Mouse (Mus musculus): Measurements from ENCODE around the gene Mast4. TPM values are rescaled to one million over a fixed set of nuclear protein-coding genes. Genes with fewer than 3 reads are reported as not detected.

Gene Mast4
- polyA plus RNA-seq, 1 experiment from 2014 or later: 2.8 TPM

DNA sequence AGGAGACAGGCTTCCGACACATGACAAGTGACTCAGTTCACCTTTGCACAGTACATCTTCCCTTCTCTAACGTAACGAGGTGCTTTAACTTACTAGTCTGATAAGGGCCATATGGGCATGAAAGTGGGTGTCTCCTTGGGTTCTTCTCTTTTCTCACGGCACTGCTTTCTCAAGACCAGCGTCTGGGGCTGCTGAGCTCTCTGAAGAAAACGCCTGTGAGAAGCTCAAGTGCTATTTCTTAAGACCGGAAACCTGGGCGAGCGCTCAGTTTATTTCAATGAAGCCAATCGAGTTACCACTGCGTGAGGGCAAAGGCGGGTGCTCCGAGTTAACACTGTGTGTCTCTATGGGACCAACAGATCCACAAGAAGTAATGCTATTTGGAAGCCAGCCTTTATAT is 8.1 kb downstream of the Mast4 start:
- Histone ChIP-seq H3K4me3 (ENCODE audit: low read depth, low read length) (no peak overlapping the region), H3K9ac (replicated peaks) (no peak overlapping the region), H3K27me3 (ENCODE audit: insufficient read depth, low read length) (peaks cover 2% of the 10 kb centered on the region; the same call in 1 of the 2 replicates), H3K4me2 (ENCODE audit: low read depth, low read length) (no peak overlapping the region), H3K27ac (ENCODE audit: low read depth) (no peak overlapping the region), H3K9me3 (ENCODE audit: low read length) (no peaks in the 10 kb centered on the region), H3K4me1 (ENCODE audit: insufficient read depth) (no peaks in the 10 kb centered on the region), H3K36me3 (replicated peaks; ENCODE audit: insufficient read depth, low read length) (no peaks in the 10 kb centered on the region)
- DNase-seq (no peak), ATAC-seq (no peak)
- no peak for TF ChIP-seq CTCF (IDR thresholded peaks at IDR 0.05; ENCODE audit: low read depth)
- WGBS (ENCODE audit: insufficient replicate concordance): 74% methylated on average over 13 of the region's 13 CpGs

DNA sequence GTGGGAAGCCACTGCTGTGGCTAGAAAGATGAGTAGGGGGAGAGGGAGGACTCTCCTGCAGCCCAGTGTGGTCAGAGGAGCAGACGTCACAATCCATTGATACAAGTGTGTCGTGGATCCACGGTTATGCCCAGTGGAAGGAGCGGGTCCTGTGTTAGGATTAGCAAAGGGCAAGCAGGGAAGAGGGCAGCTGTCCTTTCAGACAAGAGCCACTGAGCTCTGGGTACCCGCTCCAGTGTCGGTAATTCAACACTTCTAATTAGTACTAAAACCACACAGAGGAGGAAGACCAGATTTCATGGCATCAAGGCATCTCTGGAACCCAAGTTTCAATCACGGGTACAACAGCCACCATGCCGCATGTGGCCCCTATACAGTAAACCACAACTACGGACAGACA is 14.4 kb downstream of the Mast4 start:
- Histone ChIP-seq H3K9ac (replicated peaks) (no peak overlapping the region), H3K4me2 (ENCODE audit: low read depth, low read length) (no peak overlapping the region), H3K27me3 (ENCODE audit: insufficient read depth, low read length) (no peaks in the 10 kb centered on the region), H3K27ac (ENCODE audit: low read depth) (no peak overlapping the region), H3K36me3 (replicated peaks; ENCODE audit: insufficient read depth, low read length) (no peaks in the 10 kb centered on the region), H3K9me3 (ENCODE audit: low read length) (no peaks in the 10 kb centered on the region), H3K4me3 (ENCODE audit: low read depth, low read length) (no peak overlapping the region), H3K4me1 (ENCODE audit: insufficient read depth) (no peaks in the 10 kb centered on the region)
- DNase-seq (no peak), ATAC-seq (no peak)
- 74% methylated on average over 9 of the region's 9 CpGs for WGBS (ENCODE audit: insufficient replicate concordance)
- TF ChIP-seq CTCF (IDR thresholded peaks at IDR 0.05; ENCODE audit: low read depth) (no peak), EP300 (IDR thresholded peaks at IDR 0.05; ENCODE audit: low read depth) (no peak)

DNA sequence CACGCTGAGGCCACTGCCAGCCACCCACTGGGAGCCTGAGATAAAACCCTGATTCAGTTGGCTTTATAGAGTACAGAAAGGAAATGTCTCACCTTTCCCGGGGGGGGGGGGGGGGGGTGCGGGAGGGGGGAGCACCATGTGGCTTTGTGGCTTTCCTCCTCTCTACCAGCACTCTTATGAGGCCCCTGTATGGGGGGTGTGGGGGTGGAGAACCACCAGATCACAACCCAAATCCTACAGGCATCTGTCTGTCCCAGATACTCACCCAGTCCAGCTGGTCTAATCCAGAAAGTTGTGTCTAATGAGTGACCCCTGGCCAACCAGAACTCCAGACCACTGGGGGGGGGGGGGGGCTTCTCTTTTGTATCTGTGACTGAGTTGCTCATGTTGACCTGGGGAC is 15.0 kb downstream of the Mast4 start:
- Histone ChIP-seq H3K4me2 (ENCODE audit: low read depth, low read length) (no peak overlapping the region), H3K36me3 (replicated peaks; ENCODE audit: insufficient read depth, low read length) (no peaks in the 10 kb centered on the region), H3K4me3 (ENCODE audit: low read depth, low read length) (no peak overlapping the region), H3K9me3 (ENCODE audit: low read length) (no peaks in the 10 kb centered on the region), H3K27ac (ENCODE audit: low read depth) (no peak overlapping the region), H3K4me1 (ENCODE audit: insufficient read depth) (no peaks in the 10 kb centered on the region), H3K9ac (replicated peaks) (no peak overlapping the region), H3K27me3 (ENCODE audit: insufficient read depth, low read length) (no peaks in the 10 kb centered on the region)
- TF ChIP-seq CTCF (IDR thresholded peaks at IDR 0.05; ENCODE audit: low read depth): no peak
- TF ChIP-seq EP300 (IDR thresholded peaks at IDR 0.05; ENCODE audit: low read depth): no peak
- 0% methylated on average over 2 of the region's 3 CpGs for WGBS (ENCODE audit: insufficient replicate concordance)
- DNase-seq (no peak), ATAC-seq (no peak)

- 63% methylated on average over 3 of the region's 3 CpGs for WGBS (ENCODE audit: insufficient replicate concordance)
- no peak overlapping the region for H3K4me3 ChIP-seq (ENCODE audit: low read depth, low read length)
- H3K4me1 ChIP-seq (ENCODE audit: insufficient read depth): no peaks in the 10 kb centered on the region
Observed at GRCm38 (mm10) chr13:103316777-103317367, 17.4 kb downstream of the Mast4 start.

DNA sequence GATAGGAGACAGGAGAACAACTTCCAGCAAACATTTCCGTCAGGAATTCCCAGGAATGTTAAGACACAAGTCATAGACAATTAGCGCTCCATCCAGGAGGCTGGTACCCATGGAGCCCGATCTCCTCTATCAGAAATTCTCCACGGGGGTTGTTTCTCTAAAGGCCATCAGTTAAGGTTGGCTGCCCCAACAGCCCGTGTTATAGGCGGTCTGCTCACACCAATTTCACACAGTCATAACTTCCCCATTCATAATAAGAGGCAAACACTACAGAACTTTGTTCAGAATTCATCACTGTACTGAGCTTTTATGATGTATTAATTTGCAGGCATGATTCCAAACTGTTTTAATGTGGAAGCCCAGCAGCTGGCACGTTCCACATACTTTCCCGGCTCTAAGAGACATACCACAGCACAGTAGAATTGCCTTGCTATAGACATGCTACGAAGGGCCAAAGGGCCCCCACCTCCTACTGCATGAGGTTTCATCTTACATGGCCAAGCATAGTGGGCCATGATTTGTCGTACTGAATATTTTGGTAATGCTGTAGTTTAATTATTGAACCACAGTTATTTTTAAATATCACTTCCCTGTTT is 19.1 kb downstream of the Mast4 start:
- no peaks in the 10 kb centered on the region for H3K36me3 ChIP-seq (replicated peaks; ENCODE audit: insufficient read depth, low read length)
- H3K27me3 ChIP-seq (ENCODE audit: insufficient read depth, low read length): no peaks in the 10 kb centered on the region
- ATAC-seq: no peak
- no peak overlapping the region for H3K4me3 ChIP-seq (ENCODE audit: low read depth, low read length)
- no peak for DNase-seq
- H3K27ac ChIP-seq (ENCODE audit: low read depth): no peak overlapping the region
- H3K9ac ChIP-seq (replicated peaks): no peak overlapping the region
- no peaks in the 10 kb centered on the region for H3K4me1 ChIP-seq (ENCODE audit: insufficient read depth)
- WGBS (ENCODE audit: insufficient replicate concordance): 59% methylated on average over 10 of the region's 10 CpGs
- TF ChIP-seq EP300 (IDR thresholded peaks at IDR 0.05; ENCODE audit: low read depth) (no peak), CTCF (IDR thresholded peaks at IDR 0.05; ENCODE audit: low read depth) (no peak)
- H3K9me3 ChIP-seq (ENCODE audit: low read length): no peaks in the 10 kb centered on the region
- no peak overlapping the region for H3K4me2 ChIP-seq (ENCODE audit: low read depth, low read length)

More at GRCm38 (mm10) chr13:103316777-103317367, 17.4 kb downstream of the Mast4 start:
- no peak overlapping the region for H3K27ac ChIP-seq (ENCODE audit: low read depth)
- H3K27me3 ChIP-seq (ENCODE audit: insufficient read depth, low read length): no peaks in the 10 kb centered on the region
- no peaks in the 10 kb centered on the region for H3K36me3 ChIP-seq (replicated peaks; ENCODE audit: insufficient read depth, low read length)
- DNase-seq: no peak
- no peak for TF ChIP-seq CTCF (IDR thresholded peaks at IDR 0.05; ENCODE audit: low read depth)
- no peak for TF ChIP-seq EP300 (IDR thresholded peaks at IDR 0.05; ENCODE audit: low read depth)
- H3K4me2 ChIP-seq (ENCODE audit: low read depth, low read length): no peak overlapping the region
- ATAC-seq: no peak
- no peak overlapping the region for H3K9ac ChIP-seq (replicated peaks)
- H3K9me3 ChIP-seq (ENCODE audit: low read length): no peaks in the 10 kb centered on the region

DNA sequence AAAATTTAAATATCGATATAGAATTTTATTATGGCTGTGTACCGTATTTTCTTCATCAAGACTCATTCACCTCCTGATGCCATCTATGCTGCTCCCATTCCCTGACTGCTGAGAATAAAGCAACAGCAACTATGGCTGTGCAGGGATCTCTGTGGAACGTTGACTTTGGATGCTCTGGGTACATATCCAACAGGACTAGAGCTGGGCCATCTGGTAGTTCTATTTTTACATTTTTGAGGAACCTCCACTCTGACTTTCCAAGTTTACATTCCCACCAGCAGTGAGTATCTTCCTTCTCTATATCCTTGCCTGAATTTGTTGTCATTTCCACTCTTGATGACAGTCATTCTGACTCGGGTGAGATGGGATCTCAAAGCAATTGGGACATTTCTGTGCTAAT is 26.0 kb downstream of the Mast4 start:
- no peak for ATAC-seq
- H3K27me3 ChIP-seq (ENCODE audit: insufficient read depth, low read length): no peaks in the 10 kb centered on the region

More for the DNA sequence above, 26.0 kb downstream of the Mast4 start:
- Histone ChIP-seq H3K9ac (replicated peaks) (no peak overlapping the region), H3K9me3 (ENCODE audit: low read length) (no peaks in the 10 kb centered on the region), H3K36me3 (replicated peaks; ENCODE audit: insufficient read depth, low read length) (no peaks in the 10 kb centered on the region), H3K27ac (ENCODE audit: low read depth) (no peak overlapping the region), H3K4me3 (ENCODE audit: low read depth, low read length) (no peak overlapping the region), H3K4me1 (ENCODE audit: insufficient read depth) (no peaks in the 10 kb centered on the region), H3K4me2 (ENCODE audit: low read depth, low read length) (no peak overlapping the region)
- no peak for TF ChIP-seq CTCF (IDR thresholded peaks at IDR 0.05; ENCODE audit: low read depth)
- no peak for TF ChIP-seq EP300 (IDR thresholded peaks at IDR 0.05; ENCODE audit: low read depth)
- 77% methylated on average over 4 of the region's 4 CpGs for WGBS (ENCODE audit: insufficient replicate concordance)
- no peak for DNase-seq
